Mouse (Mus musculus) kidney, adult 2 months (tissue): ENCODE results near the gene Gsto1. TPM values are rescaled to one million over a fixed set of nuclear protein-coding genes. Genes with fewer than 3 reads are reported as not detected.

Experiments used
- DNase-seq: peaks from one replicate; pipeline ENCODE4 v3.0.0; 2021
- H3K27ac ChIP-seq: fragments of 200-500 bp; 2 replicates; pipeline ENCODE4 v1.5.1; 2012; ENCODE audit warnings: low read depth, low read length, control low read depth, inconsistent platforms; ENCODE audit not compliant: insufficient read depth
- H3K27me3 ChIP-seq: fragments of 200-500 bp; replicated peaks from 2 replicates; pipeline ENCODE4 v1.6.1; 2012; ENCODE audit warnings: mild to moderate bottlenecking, moderate library complexity, low read length, inconsistent platforms; ENCODE audit not compliant: control insufficient read depth, insufficient read depth
- H3K36me3 ChIP-seq: fragments of 200-500 bp; 2 replicates; pipeline ENCODE4 v1.6.1; 2012; ENCODE audit warnings: mild to moderate bottlenecking, moderate library complexity, low read length, inconsistent platforms; ENCODE audit not compliant: control insufficient read depth, insufficient read depth
- H3K4me1 ChIP-seq: fragments of 200-500 bp; 2 replicates; pipeline ENCODE4 v1.6.1; 2011; ENCODE audit warnings: low read length; ENCODE audit not compliant: control insufficient read depth, insufficient read depth
- H3K4me3 ChIP-seq: fragments of 200-500 bp; 2 replicates; pipeline ENCODE4 v1.5.1; 2011; ENCODE audit warnings: mild to moderate bottlenecking, low read depth, low read length, control low read depth; ENCODE audit not compliant: insufficient read depth
- CTCF ChIP-seq: fragments of 200-500 bp; conservative IDR thresholded peaks from 2 replicates; pipeline ENCODE4 v1.5.1; 2011; ENCODE audit warnings: low read depth, mild to moderate bottlenecking, control low read depth, low read length, moderate library complexity, mixed read lengths; ENCODE audit not compliant: insufficient read depth, insufficient read length
- POLR2A ChIP-seq: fragments of 200-500 bp; IDR thresholded peaks from one replicate; pipeline ENCODE4 v1.6.1; 2011; ENCODE audit warnings: low read depth, low read length, control low read depth
- WGBS: fragments of 180-500 bp; shearing (Covaris S2); methylation state at CpG from one replicate; pipeline ENCODE4 v1.1.7; 2018; 5-methylcytosine and 5-hydroxymethylcytosine counted together
- polyA plus RNA-seq: library from polyadenylated mRNA; depleted of rRNA; stranded (reverse); fragments of >200 nt; gene quantifications from 2 replicates; pipeline ENCODE4 v1.2.3, GENCODE M21; 2012

Gene Gsto1
- polyA plus RNA-seq, 1 experiment: 85.1 TPM

DNA sequence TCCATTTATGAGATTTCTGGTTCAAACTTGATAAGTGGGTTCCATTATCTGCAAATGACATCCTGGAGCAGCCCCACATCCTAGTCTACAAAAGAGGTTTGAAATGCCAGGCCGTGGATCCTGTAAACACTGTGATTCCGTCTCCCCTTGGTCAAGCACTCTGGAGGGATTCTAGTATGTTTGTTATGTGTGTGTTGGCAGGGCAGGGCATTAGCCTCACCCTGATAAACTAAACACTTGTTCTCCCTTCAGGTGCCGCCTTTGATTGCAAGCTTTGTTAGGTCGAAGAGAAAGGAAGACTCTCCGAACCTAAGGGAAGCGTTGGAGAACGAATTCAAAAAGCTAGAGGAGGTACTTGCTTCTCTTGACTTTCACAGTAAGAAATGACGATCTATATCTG is 4.4 kb downstream of the Gsto1 start:
- no peaks in the 10 kb centered on the region for H3K27me3 ChIP-seq
- WGBS: 97% methylated on average over 8 of the region's 8 CpGs
- H3K4me1 ChIP-seq: peaks cover 6% of the 10 kb centered on the region; the same call in 1 of the 2 replicates
- no peak overlapping the region for H3K27ac ChIP-seq
- H3K36me3 ChIP-seq: no peaks in the 10 kb centered on the region; the same call in 1 of the 2 replicates
- no peak overlapping the region for H3K4me3 ChIP-seq
- TF ChIP-seq POLR2A (no peak), CTCF (no peak)
- DNase-seq: no peak

DNA sequence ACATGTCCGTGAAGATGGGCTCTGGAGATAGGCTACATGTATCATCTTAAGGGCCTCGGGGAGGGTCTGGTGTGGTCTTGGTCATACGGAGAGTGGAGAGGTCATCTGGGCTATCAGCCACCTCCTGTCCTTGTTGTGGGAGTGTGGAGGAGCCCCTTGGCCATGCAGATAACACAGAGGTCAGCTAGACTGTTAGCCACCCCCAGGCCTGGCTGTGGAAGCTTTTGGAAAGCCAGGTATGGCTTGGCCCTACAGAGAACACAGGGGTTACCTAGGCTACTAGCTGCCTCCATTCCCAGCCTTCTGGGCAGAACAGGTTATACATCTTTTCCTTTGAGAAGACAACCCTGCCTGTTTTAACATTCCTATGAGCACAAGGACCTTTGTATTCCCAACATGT is 7.8 kb downstream of the Gsto1 start:
- peaks cover 5% of the 10 kb centered on the region; the same call in 1 of the 2 replicates for H3K4me1 ChIP-seq
- no peaks in the 10 kb centered on the region; the same call in 1 of the 2 replicates for H3K36me3 ChIP-seq
- H3K27ac ChIP-seq: no peak overlapping the region
- H3K27me3 ChIP-seq: no peaks in the 10 kb centered on the region
- WGBS: 96% methylated on average over 3 of the region's 3 CpGs
- H3K4me3 ChIP-seq: no peak overlapping the region
- DNase-seq: no peak
- TF ChIP-seq POLR2A (no peak), CTCF (no peak)

DNA sequence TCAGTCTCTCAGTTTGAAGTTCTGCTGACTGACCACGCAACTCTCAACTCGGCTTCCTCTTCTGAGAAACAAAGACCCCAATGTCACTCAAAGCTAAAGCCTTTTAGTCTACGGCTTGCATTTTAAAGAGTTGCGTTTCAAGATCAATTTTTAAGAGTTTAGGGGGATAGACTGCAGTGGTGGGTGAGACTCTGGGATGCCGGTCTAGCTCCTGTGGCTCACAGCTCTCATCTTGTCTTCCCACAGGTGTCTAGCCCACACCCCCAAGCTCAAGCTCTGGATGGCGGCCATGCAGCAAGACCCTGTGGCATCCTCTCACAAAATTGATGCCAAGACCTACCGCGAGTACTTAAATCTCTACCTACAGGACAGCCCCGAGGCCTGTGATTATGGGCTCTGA is 9.3 kb downstream of the Gsto1 start:
- Histone ChIP-seq H3K27me3 (no peaks in the 10 kb centered on the region), H3K27ac (no peak overlapping the region), H3K4me1 (peaks cover 5% of the 10 kb centered on the region; the same call in 1 of the 2 replicates), H3K36me3 (no peaks in the 10 kb centered on the region; the same call in 1 of the 2 replicates), H3K4me3 (no peak overlapping the region)
- TF ChIP-seq CTCF: no peak
- no peak for TF ChIP-seq POLR2A
- DNase-seq: no peak
- 98% methylated on average over 9 of the region's 9 CpGs for WGBS

DNA sequence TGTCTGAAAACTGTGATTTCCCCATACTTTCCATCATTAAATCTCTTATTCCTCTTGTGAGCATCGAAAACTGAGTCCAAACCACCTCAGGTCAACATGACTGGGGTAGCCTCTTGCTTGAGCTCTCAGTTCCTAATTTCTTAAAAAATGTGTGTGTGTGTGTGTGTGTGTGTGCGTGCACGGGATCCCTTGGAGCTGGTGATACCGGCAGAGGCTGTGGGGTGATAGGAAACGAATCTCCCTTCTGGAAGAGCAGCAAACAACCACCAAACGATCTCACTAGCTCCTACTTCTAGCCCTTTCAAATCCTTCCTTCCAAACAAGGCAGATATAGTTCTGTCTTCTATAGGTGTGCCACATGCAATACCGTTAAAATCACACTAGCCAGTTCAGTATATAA is 10.0 kb downstream of the Gsto1 start:
- Histone ChIP-seq H3K4me3 (no peak overlapping the region), H3K27ac (no peak overlapping the region), H3K27me3 (no peaks in the 10 kb centered on the region), H3K4me1 (peaks cover 5% of the 10 kb centered on the region; the same call in 1 of the 2 replicates), H3K36me3 (no peaks in the 10 kb centered on the region)
- no peak for TF ChIP-seq CTCF
- TF ChIP-seq POLR2A: no peak
- 89% methylated on average over 7 of the region's 7 CpGs for WGBS
- DNase-seq: no peak

DNA sequence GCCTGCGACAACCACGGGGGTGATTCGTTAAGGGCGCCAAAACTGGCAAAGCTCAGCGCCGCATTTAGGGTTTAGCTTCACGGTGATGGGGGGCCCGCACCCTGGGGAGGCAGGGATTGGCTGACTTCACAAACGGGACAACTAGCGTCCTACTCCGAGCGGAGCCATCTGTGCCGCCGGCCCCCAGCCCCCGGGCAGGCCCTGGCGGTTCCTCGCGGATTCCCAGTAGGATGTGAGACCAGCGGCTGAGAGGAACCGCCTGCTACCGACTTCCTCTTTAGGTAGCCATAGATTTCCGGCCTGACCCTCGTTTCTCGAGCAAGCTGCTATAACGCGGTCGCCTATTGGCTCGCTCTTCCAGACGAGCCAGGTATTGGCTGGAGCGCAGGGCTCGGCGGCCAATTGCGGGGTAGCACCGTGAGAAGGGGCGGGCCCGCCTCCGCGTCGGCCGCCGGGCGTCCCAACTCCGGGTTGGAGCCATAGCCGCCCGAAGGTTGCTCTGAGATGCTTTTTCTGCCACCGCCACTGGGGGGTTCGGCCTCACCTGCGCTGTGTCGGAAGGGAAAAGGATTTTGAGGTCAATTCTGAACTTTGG is 10.7 kb downstream of the Gsto1 start, which contains the start of gene Gsto2:
TSS of gene Gsto2 (plus strand) at position 182 of the 595 bp plus-strand sequence.
- under 1% methylated on average over 49 of the region's 49 CpGs for WGBS
- Histone ChIP-seq H3K36me3 (no peaks in the 10 kb centered on the region), H3K4me3 (peak within 1 kb of the TSS; percentile 99), H3K4me1 (peaks cover 5% of the 10 kb centered on the region; the same call in 1 of the 2 replicates), H3K27me3 (no peaks in the 10 kb centered on the region), H3K27ac (peak within 1 kb of the TSS; percentile 86)
- TF ChIP-seq POLR2A: no peak
- TF ChIP-seq CTCF: peak; percentile 48
- DNase-seq: peak; percentile 97

DNA sequence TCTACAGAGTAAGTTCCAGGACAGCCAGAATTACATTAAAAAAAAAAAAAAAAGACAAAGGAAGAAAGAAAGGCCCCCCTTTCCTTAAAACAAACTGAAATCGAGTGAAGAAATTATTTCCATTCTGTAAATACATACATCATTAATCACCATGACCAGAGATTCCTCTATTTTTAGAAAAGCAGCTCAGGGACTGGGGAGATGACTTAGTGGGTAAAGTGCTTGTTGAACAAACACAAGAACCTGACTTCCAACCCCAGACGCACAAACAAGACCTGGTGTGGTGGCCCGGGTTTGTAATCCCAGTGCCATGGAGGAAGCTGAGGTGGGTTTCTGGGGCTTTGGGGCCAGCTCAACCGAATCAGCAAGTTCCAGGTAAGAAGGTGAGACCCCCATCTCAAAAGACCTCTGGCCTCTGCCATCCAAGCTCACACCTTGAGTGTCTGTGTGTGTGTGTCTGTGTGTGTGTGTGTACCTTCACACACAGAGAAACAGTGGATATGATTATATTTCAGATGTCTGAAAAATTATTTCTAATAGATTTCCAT is 12.9 kb downstream of the Gsto1 start:
- Histone ChIP-seq H3K4me1 (peaks cover 5% of the 10 kb centered on the region; the same call in 1 of the 2 replicates), H3K27ac (no peak overlapping the region), H3K27me3 (no peaks in the 10 kb centered on the region), H3K36me3 (no peaks in the 10 kb centered on the region), H3K4me3 (no peak overlapping the region)
- no peak for TF ChIP-seq CTCF
- no peak for TF ChIP-seq POLR2A
- no peak for DNase-seq
- WGBS: 59% methylated on average over 4 of the region's 4 CpGs

DNA sequence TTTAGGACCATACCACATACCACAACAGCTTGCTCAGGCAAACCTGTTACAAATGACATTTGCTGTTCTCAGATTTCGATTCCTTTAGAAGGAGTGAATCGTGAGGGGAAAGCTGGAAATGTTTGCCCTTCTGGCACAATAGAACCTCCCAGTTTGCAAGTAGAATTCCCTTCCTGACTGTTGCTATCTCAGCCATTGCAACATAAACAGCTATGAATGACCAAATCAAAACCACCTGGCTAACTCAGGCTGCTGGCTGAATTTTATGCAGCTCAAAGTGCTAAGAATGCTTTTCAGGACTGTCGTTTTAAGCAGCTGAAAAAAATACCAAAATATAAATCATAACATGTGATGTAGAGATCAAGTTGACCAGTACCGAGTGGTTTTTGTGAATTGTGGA is 14.2 kb downstream of the Gsto1 start:
- WGBS: 47% methylated on average over 4 of the region's 4 CpGs
- no peak overlapping the region for H3K27ac ChIP-seq
- DNase-seq: no peak
- H3K36me3 ChIP-seq: no peaks in the 10 kb centered on the region
- H3K4me3 ChIP-seq: no peak overlapping the region
- TF ChIP-seq POLR2A (no peak), CTCF (no peak)
- peaks cover 5% of the 10 kb centered on the region; the same call in 1 of the 2 replicates for H3K4me1 ChIP-seq
- H3K27me3 ChIP-seq: no peaks in the 10 kb centered on the region
